Mouse (Mus musculus) myocyte (in vitro differentiated cells): Measurements from ENCODE around the gene Hsd17b12. TPM values are rescaled to one million over a fixed set of nuclear protein-coding genes. Genes with fewer than 3 reads are reported as not detected.
A peak's percentile ranks its signal among the peaks of the same experiment; 100 is the strongest.

Source experiments
- H3K27me3 ChIP-seq: one replicate; pipeline ENCODE4 v1.6.1; 2011; ENCODE audit not compliant: control insufficient read depth, insufficient read depth, insufficient read length
- H3K36me3 ChIP-seq: one replicate; pipeline ENCODE4 v1.6.1; 2011; ENCODE audit not compliant: control insufficient read depth, insufficient read depth
- H3K4me2 ChIP-seq: one replicate; pipeline ENCODE4 v1.6.1; 2011; ENCODE audit warnings: low read depth, control low read depth
- H3K4me3 ChIP-seq: one replicate; pipeline ENCODE4 v1.5.1; 2011; ENCODE audit warnings: mild to moderate bottlenecking, control low read depth, moderate library complexity
- H3K79me2 ChIP-seq: one replicate; pipeline ENCODE4 v1.6.1; 2011; ENCODE audit not compliant: control insufficient read depth, insufficient read depth
- H3ac ChIP-seq: one replicate; pipeline ENCODE4 v1.6.1; 2011; ENCODE audit not compliant: control insufficient read depth, insufficient read length
- CEBPB ChIP-seq: IDR thresholded peaks from 2 replicates; pipeline ENCODE4 v1.6.1; 2011; ENCODE audit warnings: mild to moderate bottlenecking, moderate library complexity; ENCODE audit not compliant: poor library complexity, insufficient read depth, severe bottlenecking
- E2F4 ChIP-seq: IDR thresholded peaks from one replicate; pipeline ENCODE4 v1.6.1; 2011; ENCODE audit warnings: mild to moderate bottlenecking, control low read depth, moderate library complexity; ENCODE audit not compliant: insufficient read depth
- MAX ChIP-seq: IDR thresholded peaks from one replicate; pipeline ENCODE4 v1.6.1; 2011; ENCODE audit warnings: low read depth, mild to moderate bottlenecking, control low read depth
- MYOD1 ChIP-seq, 3 experiments: IDR thresholded peaks; one replicate each; pipeline ENCODE4 v1.6.1; 2011; ENCODE audit warnings: control low read depth in 2 of 3, low read depth in 2 of 3, mild to moderate bottlenecking in 2 of 3, moderate library complexity in 1 of 3; ENCODE audit not compliant: insufficient read length in 2 of 3, control insufficient read depth in 1 of 3
- MYOG ChIP-seq, 3 experiments: IDR thresholded peaks; one replicate each; pipeline ENCODE4 v1.6.1; 2011; ENCODE audit warnings: control low read depth in 2 of 3, low read depth in 2 of 3, mild to moderate bottlenecking in 2 of 3; ENCODE audit not compliant: insufficient read length in 2 of 3, control insufficient read depth in 1 of 3, insufficient read depth in 1 of 3
- POLR2A ChIP-seq: IDR thresholded peaks from one replicate; pipeline ENCODE4 v1.6.1; 2011; ENCODE audit warnings: low read depth, mild to moderate bottlenecking, control low read depth, moderate library complexity; ENCODE audit not compliant: insufficient read length
- POLR2AphosphoS2 ChIP-seq: IDR thresholded peaks from one replicate; pipeline ENCODE4 v1.6.1; 2011; ENCODE audit warnings: low read depth, control low read depth; ENCODE audit not compliant: insufficient read length
- REST ChIP-seq: IDR thresholded peaks from one replicate; pipeline ENCODE4 v1.6.1; 2011; ENCODE audit warnings: mild to moderate bottlenecking, control low read depth, moderate library complexity; ENCODE audit not compliant: insufficient read depth, insufficient read length
- SRF ChIP-seq: IDR thresholded peaks from one replicate; pipeline ENCODE4 v1.6.1; 2011; ENCODE audit warnings: low read depth; ENCODE audit not compliant: control insufficient read depth, insufficient read length
- TCF12 ChIP-seq: IDR thresholded peaks from one replicate; pipeline ENCODE4 v1.6.1; 2011; ENCODE audit warnings: mild to moderate bottlenecking, control low read depth; ENCODE audit not compliant: poor library complexity, insufficient read depth, severe bottlenecking
- TCF3 ChIP-seq: IDR thresholded peaks from one replicate; pipeline ENCODE4 v1.6.1; 2011; ENCODE audit warnings: low read depth, control low read depth; ENCODE audit not compliant: insufficient read length
- USF1 ChIP-seq: IDR thresholded peaks from one replicate; pipeline ENCODE4 v1.6.1; 2011; ENCODE audit warnings: low read depth, mild to moderate bottlenecking, control low read depth, moderate library complexity
- polyA plus RNA-seq: library from polyadenylated mRNA; unstranded; fragments of >200 nt; fragmentation: generic; extraction: Trizol; gene quantifications from one replicate; pipeline ENCODE4 v1.2.1, GENCODE M21; 2012; ENCODE audit warnings: missing spikeins

Hsd17b12 gene
- polyA plus RNA-seq, 1 experiment, result 87.0 TPM

DNA sequence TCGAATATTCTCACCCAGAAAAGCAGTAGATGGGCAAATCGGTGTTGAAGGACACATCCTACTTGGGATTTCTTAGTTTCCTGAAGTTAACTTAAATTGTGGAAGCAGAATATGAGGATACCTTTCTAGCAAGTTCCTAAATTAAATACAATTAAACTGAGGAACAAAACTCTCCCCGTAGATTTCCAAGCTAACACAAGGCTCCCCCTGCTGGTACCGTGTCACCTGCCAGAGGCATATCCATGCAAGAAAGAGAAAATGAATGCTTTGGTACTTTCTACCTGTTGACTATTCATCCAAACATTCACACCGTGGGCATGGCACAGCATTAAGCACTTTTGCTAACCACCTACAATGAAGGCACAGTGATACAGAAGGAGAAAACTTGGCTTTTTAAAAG is 98.3 kb downstream of the Hsd17b12 start:
- TF ChIP-seq MYOD1 (IDR thresholded peaks at IDR 0.05; ENCODE audit: control insufficient read depth in 1 of 3, insufficient read length in 2 of 3, low read depth in 2 of 3) (no peak), TCF3 (no peak), TCF12 (no peak), SRF (no peak), POLR2AphosphoS2 (no peak), REST (no peak), MYOG (IDR thresholded peaks at IDR 0.05; ENCODE audit: control insufficient read depth in 1 of 3, insufficient read depth in 1 of 3, insufficient read length in 2 of 3, low read depth in 2 of 3) (no peak), POLR2A (no peak), CEBPB (no peak), MAX (no peak), E2F4 (no peak), USF1 (no peak)
- Histone ChIP-seq H3K27me3 (no peaks in the 10 kb centered on the region), H3K4me3 (no peak overlapping the region), H3K79me2 (no peaks in the 10 kb centered on the region), H3ac (no peak overlapping the region), H3K4me2 (no peak overlapping the region), H3K36me3 (no peaks in the 10 kb centered on the region)

DNA sequence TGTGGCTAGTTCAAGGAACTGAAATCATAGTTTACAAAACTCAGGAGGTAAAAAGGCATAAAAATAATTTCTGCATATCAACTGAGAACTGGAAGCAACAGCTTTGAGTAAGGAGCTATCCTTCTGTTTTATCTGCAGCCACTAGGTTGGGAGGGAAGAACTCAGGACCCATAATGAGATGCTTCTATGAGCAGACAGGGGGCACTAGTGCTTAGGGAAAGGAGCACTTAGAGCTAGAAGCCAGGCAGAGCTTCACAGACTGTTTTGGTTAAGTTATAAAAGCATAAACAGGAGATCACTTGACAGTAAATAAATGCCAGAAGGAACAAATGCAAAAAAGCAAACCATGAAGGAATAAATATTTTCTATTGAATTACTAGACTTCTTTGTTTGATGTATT is 103.0 kb downstream of the Hsd17b12 start:
- H3K4me2 ChIP-seq, result no peak overlapping the region
- no peaks in the 10 kb centered on the region for H3K27me3 ChIP-seq
- H3K79me2 ChIP-seq, result peaks cover 6% of the 10 kb centered on the region
- H3ac ChIP-seq, result no peak overlapping the region
- TF ChIP-seq CEBPB, result no peak
- no peak for TF ChIP-seq TCF12
- TF ChIP-seq E2F4, result no peak
- TF ChIP-seq POLR2A, result no peak
- TF ChIP-seq SRF, result no peak
- TF ChIP-seq MAX, result no peak
- TF ChIP-seq TCF3, result no peak
- TF ChIP-seq USF1, result no peak
- TF ChIP-seq POLR2AphosphoS2, result no peak
- no peak for TF ChIP-seq MYOG (IDR thresholded peaks at IDR 0.05; ENCODE audit: control insufficient read depth in 1 of 3, insufficient read depth in 1 of 3, insufficient read length in 2 of 3, low read depth in 2 of 3)
- TF ChIP-seq MYOD1 (IDR thresholded peaks at IDR 0.05; ENCODE audit: control insufficient read depth in 1 of 3, insufficient read length in 2 of 3, low read depth in 2 of 3), result no peak
- no peak for TF ChIP-seq REST
- no peaks in the 10 kb centered on the region for H3K36me3 ChIP-seq
- no peak overlapping the region for H3K4me3 ChIP-seq

DNA sequence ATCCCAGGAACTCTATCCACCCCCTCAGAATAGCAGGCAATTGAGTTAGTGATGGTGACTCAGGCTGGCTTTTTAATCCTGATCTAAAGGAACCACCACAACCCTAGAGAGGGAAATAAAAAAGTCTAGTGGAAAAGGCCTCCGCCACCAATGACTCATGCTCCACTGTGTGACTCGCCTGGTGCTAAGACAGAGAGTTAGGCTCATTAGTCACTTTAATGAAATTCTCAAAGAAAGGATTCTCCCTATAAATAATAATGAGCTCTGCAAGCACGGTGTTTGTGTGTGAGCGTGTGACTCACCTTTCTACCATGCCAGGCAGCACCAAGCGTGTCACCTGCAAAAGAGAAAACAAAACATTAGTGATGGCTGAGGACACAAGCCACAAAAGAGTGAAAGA is 105.8 kb downstream of the Hsd17b12 start:
- Histone ChIP-seq H3K4me2 (peak overlapping the region; percentile 62), H3ac (no peak overlapping the region), H3K36me3 (no peaks in the 10 kb centered on the region), H3K4me3 (no peak overlapping the region), H3K27me3 (no peaks in the 10 kb centered on the region), H3K79me2 (peaks cover 6% of the 10 kb centered on the region)
- TF ChIP-seq MYOD1 (IDR thresholded peaks at IDR 0.05; ENCODE audit: control insufficient read depth in 1 of 3, insufficient read length in 2 of 3, low read depth in 2 of 3), result no peak
- TF ChIP-seq CEBPB, result 0 out of 2 replicates have a peak, but pooled peaks have one; percentile 15
- TF ChIP-seq MYOG (IDR thresholded peaks at IDR 0.05; ENCODE audit: control insufficient read depth in 1 of 3, insufficient read depth in 1 of 3, insufficient read length in 2 of 3, low read depth in 2 of 3), result no peak
- TF ChIP-seq POLR2AphosphoS2, result no peak

DNA sequence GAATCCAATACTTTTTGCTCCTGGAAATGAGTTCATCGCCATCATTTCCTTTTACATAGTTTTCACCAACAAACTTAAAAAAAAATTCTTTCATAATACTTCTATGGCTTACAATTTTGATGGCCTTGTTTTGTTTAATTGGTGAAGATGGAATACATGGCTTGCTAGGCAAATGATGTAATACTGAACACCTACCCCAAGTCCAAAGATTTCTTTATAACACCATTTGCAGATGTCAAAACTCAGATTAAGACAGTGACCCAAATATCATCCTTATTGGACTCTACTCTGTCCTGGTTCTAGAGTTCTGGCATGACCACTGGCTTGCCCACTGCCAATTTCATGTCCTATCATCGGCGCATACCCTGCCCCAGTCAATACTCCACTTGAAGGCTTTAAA is 106.9 kb downstream of the Hsd17b12 start:
- Histone ChIP-seq H3K4me2 (no peak overlapping the region), H3K79me2 (peaks cover 6% of the 10 kb centered on the region), H3K36me3 (no peaks in the 10 kb centered on the region), H3K4me3 (no peak overlapping the region), H3ac (no peak overlapping the region), H3K27me3 (no peaks in the 10 kb centered on the region)
- TF ChIP-seq USF1 (no peak), POLR2AphosphoS2 (no peak), MYOG (IDR thresholded peaks at IDR 0.05; ENCODE audit: control insufficient read depth in 1 of 3, insufficient read depth in 1 of 3, insufficient read length in 2 of 3, low read depth in 2 of 3) (no peak), MYOD1 (IDR thresholded peaks at IDR 0.05; ENCODE audit: control insufficient read depth in 1 of 3, insufficient read length in 2 of 3, low read depth in 2 of 3) (no peak), POLR2A (no peak), TCF12 (no peak), E2F4 (no peak), CEBPB (no peak), MAX (no peak), TCF3 (no peak), SRF (no peak), REST (no peak)

DNA sequence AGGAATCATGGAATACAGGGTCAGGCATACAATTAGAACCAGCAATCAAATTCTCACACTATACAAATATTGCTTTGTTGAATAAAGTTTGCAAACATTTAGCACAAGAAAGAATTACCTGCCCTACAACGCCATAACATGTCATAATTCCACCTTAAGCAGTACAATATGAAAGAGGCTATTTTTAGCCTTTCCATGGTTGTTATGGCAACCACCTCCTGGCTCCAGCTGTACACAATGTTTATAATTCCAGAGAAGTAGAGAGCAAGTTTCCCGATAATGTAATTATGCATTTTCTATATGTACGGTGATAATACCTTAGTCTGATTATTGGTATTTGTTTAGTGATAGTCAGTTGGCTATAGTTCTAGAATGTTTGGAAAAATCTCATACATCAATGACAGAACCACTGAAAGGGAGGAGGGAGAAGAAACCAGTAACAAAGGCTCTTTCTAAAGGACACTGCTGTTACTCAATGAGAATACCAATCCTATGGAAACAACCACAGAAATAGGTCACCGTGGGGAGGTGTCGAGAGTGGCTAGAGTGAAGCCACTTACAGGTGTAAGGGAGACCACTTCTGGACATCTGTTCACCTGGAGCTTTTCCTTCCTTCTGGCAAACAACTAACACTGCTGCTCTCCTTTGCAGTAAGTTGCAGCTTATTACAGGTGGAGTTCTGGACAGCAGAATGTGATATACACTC is 108.1 kb downstream of the Hsd17b12 start:
- TF ChIP-seq E2F4 (no peak), TCF3 (no peak), CEBPB (no peak), POLR2AphosphoS2 (no peak), MYOD1 (IDR thresholded peaks at IDR 0.05; ENCODE audit: control insufficient read depth in 1 of 3, insufficient read length in 2 of 3, low read depth in 2 of 3) (no peak), MAX (no peak), POLR2A (no peak), MYOG (IDR thresholded peaks at IDR 0.05; ENCODE audit: control insufficient read depth in 1 of 3, insufficient read depth in 1 of 3, insufficient read length in 2 of 3, low read depth in 2 of 3) (no peak)
- H3K27me3 ChIP-seq, result no peaks in the 10 kb centered on the region
- no peak overlapping the region for H3K4me2 ChIP-seq
- H3ac ChIP-seq, result no peak overlapping the region
- H3K4me3 ChIP-seq, result no peak overlapping the region
- H3K79me2 ChIP-seq, result peaks cover 8% of the 10 kb centered on the region
- no peaks in the 10 kb centered on the region for H3K36me3 ChIP-seq
